Mouse (Mus musculus) megakaryocyte, adult 5-6 weeks (primary cell): ENCODE measurements around the gene Cdx4. TPM values are rescaled to one million over a fixed set of nuclear protein-coding genes. Genes with fewer than 3 reads are reported as not detected.

Experiments
- ATAC-seq: 2 replicates; pipeline ENCODE4 v1.8.0; 2016; ENCODE audit warnings: mild to moderate bottlenecking, inconsistent platforms; ENCODE audit not compliant: poor library complexity, severe bottlenecking
- total RNA-seq, 2 experiments: library from RNA; stranded (forward) in 1 of 2; stranded (reverse) in 1 of 2; fragments of 153-499, 151-499 nt in 1 of 2; fragments of 221-1000, 200-1000 nt in 1 of 2; gene quantifications; 2 replicates each; pipeline versions ENCODE4 v1.2.3 to v1.2.4; 2015 to 2017

Cdx4 gene
- not detected in 2 replicates for total RNA-seq (2015)
- not detected in 2 replicates for total RNA-seq (2017)

DNA sequence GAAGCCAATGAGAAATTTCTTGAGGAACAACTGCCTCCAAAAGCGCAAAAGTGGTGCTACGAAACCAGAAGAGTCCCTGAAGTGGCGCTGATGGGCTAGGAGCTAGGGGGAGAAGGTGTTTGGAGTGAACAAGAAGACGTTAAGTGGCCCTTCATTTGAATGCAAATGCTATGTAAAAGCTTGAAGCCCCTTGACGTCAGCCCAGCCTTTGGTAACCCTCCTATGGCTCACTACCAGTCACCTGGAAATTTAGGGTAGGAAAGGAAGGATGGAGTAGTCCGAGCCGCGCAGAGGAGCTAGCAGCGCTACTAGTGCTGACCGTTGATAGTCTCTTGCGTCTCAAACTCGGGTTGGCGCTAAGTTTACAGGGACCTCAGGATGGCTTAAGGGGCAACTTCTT lies at the start of gene Cdx4:
Gene Cdx4 (plus strand): TSS at position 253 of the 400 bp plus-strand sequence.
- ATAC-seq = no peak

DNA sequence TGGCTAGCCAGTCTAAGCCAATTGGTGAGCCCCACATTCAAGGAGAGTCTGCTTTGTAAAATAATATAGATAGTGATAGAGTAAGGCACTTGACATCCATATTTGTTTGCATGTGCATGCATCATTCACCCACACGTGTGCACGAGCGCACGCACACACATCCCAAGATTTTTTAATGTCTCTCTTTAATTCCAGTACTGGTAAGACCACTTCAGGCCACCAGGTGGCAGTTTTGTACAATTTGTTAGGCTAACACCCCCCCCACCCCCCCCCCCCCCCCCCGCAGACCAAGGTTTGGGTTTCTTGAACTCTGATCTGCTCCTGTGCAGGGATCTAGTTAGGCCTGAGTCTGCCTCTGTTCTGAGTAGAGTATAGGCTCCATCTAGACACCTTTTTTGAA lies 46.9 kb upstream of the Cdx4 start:
- no peak for ATAC-seq

DNA sequence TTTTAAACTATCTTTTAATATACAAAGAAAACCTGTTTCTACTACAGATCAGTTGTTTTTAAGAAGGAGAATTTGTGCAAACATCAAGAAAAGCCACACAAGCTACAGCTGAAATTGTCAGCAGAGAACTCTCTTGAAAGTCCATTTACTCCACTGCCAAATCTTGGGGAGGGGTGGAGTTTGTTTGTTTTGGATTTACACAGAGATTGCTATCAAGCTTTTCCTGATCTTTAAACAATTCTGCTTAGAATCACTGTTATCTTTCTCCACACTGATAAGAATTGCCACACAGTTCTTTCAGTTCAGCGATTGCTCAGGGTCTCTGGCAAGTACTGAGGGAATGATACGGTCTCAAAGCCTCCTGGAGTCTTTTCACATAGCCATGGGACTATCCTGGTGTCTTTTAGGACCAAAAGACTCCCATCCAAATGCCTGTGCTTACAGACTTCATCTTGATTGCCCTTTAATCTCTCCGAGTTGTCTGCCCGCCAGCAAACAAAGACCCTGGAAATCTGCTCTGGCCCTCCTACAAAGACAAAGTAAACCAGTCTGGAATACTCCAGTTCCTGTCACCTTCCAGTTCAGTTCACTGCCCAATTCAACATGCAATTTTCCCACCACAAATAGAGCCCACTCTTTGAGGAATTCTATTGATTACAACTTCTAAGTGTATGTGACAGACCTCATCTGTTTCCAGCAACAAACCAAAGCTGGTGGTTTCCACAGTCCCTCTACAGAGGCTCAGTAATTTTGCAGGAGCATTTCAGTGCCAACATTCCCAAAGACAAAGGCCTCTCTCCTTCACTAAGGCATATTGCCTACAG lies 34.1 kb upstream of the Cdx4 start:
- ATAC-seq = no peak

DNA sequence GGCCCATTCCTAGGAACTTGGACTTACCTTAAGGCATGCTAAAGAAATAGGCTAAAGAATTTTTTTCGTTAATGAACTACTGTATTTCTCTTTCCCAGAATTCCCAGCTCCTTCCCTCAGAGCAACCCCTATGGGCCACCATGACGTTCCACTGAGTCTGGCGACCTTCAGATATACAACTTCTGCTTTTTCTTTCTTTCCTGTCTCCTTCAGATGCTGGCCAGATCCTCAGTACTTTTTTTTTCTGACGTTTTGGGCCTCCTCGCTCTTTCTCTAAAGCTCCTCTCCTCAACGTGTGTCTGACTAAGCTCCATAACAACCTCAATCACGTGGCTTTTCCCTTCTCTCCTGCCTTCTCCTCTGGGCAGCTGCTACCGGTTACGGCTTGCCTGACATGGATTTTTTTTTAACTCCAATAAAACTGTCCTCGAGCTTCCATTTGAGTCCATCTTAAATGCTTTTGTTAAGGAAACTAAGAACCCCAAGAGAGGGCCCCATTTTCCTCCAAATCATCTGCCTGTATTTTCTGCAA lies 33.3 kb upstream of the Cdx4 start:
- ATAC-seq = no peak

DNA sequence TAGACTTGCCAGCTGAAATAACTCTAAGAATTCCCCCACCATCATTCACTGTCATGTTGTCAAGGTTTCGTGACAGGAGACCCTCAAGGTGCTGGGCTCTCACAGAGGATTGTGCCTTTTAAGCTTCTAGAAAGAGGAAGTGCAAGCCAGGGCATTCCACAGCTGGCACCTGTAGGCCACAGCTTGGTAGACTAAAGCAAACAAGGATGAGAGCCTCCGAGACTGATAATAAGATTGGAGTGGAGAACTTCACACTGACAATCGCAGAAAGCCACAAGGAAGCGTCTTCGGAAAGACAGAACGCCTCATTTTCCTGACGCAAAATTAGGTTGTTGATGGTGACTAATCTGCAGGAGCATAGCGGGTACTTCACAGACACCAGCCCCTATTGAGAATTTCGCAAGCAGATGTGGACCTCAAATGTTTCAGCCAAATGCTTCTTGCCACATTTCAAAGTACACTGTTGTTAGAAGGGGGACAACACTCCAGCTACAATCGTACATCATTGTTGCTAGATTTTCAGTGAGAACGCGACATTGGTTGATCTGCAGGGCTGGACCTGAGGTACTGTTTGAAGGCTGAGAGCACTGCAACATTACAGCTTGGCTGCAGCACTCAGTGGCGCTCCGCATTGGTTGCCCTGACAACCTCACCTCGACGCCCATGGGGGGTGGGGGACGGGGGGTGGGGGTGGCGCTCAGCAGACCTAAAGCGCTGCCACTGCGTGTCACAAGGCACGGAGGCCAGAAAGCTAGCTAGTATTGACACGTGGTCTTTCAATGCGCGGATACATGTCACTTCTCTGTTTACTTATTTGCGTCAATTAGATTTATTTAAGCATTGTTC lies 32.5 kb upstream of the Cdx4 start:
- ATAC-seq = no peak

DNA sequence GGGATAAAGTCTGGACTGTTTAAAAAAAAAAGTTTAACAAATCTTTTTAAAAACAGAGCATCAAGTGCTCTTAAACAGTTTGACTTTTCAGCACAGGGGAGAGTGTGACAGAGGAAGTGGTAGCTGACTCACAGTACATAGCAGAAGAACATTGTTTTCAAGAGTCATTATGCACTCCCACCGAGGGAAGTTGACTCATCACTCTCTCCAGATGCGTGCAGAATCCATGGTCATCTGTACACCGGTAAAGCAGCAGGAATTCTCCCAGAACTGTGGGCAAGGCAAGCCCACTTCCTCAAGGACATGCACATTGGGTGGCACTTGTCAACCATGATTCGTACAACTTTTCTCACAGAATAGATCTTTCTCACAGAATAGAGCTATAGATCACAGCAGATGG lies 22.3 kb upstream of the Cdx4 start:
- ATAC-seq = no peak

DNA sequence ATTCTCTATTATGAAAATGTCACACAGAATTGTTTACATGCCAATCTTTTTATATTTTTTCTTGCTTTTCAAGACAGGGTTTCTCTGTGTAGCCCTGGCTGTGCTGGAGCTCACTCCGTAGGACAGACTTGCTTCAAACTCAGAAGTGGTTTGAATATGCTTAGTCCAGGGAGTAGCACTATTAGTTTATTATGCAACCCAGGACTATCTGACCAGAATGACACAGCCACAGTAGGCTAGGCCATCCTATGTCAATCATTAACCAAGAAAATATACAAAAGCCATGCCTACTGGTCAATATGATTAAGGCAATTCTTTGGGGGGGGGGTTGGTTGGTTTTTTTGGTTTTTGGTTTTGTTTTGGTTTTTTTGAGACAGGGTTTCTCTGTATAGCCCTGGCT lies 12.9 kb upstream of the Cdx4 start:
- no peak for ATAC-seq

DNA sequence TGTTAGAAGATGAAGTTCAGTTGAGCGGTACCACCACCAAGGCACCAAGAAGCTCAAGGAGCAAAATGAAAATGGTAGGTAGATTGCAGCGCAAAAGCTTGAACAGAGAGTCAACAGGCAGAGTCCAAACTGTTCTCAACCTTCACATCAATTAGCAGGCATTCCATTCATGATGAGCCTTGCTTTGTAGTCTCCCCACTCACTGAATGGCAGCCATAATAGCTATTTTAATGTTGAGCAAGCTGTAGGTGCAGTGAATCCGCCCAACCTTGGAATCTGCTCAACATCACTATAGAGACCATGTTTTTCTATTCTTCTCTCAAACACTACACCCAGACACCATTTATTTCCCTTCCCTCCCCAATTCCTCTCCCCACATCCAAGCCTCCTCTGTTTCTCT lies 9.5 kb upstream of the Cdx4 start:
- ATAC-seq = no peak

DNA sequence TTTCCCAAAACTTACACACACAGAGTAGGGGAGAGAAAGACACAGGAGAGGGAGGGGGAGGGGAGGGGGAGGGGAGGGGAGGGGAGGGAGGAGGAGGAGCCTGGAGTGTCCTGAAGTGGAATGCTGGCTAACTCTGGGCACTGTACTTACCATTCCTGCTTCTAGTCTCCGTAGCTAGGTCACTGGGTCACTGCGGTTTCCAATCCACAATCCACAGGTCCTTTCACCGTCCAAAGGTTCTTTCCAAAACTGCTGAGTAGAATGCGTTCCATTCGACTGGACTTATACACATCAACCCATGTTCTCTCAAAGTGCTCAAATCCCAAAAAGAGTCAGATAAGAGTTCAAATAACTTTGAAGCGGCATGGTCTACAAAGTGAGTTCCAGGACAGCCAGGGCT lies 7.1 kb upstream of the Cdx4 start:
- no peak for ATAC-seq

DNA sequence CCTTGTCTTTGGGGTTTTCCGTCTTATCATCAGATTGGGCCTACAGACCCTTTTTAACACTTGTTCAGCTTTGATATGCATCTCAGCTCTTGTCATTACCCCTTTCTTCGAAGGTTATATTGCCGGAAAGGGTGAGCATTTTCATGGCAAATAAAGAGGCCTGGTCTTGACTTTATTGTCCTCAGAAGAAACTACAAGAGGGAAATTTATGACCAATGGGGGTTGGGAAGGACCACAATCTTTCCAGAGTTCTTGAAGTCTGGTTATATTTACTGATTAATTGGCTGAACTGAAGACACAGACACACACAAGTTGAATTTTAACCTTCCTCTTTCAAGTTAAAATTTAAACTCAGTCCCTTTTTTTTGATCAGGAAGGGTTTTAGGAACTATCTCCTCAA lies 4.7 kb downstream of the Cdx4 start:
- ATAC-seq = no peak

DNA sequence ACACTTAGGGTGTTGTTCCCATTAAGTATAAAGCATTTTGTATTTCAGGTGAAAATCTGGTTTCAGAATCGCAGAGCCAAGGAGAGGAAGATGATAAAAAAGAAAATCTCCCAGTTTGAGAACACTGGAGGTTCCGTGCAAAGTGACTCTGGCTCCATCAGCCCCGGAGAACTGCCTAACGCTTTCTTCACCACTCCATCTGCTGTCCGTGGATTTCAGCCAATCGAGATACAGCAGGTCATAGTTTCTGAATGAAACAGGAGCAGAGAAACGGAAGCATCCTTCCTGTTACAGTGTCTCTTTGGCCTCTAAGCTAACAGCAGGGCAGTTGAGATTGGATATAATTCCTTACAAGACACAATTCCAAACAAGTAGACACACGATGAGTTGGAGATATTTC lies 8.2 kb downstream of the Cdx4 start:
- ATAC-seq = no peak

DNA sequence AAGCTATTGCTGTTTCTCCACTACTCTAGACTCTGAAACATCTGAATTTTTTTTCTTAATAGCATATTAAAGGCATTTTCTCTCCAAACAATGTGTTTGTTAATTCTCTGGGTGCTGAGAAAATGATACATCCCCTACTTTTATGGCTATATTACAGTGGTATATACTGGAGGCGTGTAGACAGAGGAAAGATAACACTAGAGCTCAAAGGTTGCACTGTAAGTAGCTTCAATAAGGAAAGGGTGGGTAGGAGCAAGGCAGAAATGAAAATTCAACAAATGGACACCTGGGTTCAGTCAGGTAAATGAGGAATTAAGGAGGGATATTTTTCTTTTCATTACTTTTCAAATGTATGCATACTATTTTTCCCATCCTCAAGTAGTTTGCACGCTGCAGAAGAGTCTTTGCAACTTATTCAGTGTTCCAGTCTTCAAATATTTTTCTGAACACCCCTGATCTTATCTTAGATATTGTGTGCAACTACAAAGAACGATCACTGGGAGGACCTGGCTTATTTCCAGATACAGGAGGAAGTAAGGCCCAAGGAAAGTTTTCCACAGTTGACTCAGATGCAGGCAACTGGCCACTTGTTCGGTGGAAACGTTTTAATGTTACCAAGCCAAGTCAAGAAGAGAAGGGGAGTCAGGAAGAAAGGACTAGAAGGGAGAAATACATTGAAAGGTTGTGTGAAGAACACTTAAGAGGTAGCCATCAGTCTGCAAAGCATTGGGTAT lies 10.1 kb downstream of the Cdx4 start:
- no peak for ATAC-seq

DNA sequence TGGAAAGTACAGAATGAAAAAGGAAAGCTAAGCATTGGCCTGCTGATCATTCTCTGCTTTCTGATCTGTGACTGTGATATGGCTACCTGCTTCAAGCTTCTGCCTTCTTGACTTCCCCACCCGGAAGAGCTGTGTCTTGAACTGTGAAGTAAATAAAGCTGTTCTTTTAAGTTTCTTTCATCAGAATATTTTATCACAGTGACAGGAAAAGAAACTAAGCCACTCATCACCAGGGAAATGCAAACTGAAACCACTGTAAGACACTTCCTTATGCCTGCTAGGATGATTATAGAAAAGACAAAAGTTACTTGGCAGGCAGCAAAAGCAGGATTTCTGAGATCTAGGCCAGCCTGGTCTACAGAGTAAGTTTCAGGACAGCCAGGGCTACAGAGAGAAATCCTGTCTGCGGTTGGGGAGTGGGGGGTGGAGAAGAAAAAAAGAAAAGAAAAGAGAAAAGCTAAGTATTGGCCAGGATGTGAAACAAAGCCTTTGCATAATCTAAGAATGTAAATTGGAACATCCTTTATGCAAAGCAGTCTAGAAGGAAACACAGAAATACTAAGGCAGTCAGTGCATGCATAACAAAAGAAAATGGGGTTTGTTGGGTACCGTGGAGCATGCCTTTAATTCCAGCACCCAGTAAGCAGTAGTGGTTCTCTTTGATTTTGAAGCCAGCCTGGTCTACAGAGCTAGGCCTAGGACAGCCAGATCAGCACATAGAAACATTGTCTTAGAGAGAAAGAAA lies 20.3 kb downstream of the Cdx4 start:
- ATAC-seq = no peak

DNA sequence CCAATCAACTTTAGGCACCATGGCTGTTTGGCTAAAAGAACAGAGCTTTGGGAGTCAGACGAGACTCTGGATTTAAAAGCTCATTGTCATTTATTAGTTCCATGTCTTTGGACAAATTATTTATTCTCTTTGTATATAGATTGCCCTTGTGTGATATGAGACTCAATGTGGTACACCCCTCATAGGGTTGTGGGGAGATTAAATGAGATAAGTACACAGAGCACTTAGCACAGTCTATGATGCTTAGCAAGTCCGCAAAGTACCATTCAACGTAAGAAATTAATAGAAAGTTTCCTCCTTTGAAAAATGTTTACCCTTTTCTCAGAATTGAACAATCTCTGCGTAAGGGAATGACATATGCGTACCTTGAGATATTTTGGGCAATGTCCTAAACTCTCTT lies 34.6 kb downstream of the Cdx4 start:
- ATAC-seq = no peak

DNA sequence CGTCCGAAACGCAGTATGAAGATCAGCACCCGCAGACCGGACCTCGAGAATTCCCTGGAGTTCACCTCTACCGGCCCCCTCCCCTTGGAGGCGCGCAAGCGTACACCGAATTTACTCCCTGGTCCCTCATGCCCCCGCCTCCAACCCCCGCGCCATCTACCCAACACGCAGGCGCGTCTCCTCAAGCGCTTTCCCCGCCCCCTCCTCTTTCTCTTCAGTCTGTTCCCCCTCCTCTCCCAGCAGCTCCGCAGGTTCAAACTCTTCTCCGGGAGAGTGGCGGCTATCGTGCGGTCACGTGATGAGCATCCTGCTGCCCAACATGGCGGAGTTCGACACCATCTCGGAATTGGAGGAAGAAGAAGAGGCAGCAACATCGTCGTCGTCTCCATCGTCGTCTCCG lies 35.1 kb downstream of the Cdx4 start, which contains the start of gene Chic1:
Gene Chic1 (plus strand): TSS at position 190 of the 400 bp plus-strand sequence.
- no peak for ATAC-seq

DNA sequence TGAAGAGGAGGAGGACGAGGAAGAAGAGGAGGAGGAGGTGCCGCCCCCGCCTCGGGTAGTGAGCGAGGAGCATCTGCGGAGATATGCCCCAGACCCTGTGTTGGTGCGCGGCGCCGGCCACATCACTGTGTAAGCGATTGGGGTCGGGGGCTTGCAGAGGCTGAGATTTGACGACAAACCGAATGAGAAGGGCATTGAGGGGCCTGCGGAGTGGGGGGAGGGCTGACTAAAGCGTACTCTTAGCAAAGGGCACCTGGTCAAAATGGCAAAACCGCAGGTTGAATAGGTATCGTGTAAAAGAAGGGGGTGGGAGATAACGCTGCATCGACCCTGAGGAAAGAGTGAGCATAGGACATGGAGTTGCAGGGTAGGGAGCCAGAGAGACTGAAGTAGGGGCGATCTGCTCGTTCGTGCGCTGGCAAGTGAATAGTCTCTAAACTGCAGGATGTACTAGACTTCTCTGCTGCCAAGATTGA lies 35.6 kb downstream of the Cdx4 start:
- ATAC-seq = no peak

DNA sequence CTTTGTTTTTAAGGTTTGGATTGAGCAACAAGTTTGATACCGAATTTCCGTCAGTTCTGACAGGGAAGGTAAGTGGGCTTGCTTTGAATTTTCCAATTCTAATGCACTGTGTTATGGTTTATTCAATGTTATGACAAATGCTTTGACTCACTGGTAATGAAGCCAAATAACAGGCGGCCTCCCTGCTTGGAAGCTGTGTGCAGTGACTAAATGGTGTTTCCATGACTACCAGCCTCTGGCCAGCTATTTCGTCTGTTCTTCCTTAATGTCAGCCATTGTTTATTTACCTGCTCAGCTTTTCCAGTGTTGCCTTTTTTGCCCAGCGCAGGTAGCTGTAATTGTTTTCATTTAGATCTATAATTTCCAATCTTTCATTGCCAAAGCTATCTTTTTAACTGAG lies 45.0 kb downstream of the Cdx4 start:
- no peak for ATAC-seq

DNA sequence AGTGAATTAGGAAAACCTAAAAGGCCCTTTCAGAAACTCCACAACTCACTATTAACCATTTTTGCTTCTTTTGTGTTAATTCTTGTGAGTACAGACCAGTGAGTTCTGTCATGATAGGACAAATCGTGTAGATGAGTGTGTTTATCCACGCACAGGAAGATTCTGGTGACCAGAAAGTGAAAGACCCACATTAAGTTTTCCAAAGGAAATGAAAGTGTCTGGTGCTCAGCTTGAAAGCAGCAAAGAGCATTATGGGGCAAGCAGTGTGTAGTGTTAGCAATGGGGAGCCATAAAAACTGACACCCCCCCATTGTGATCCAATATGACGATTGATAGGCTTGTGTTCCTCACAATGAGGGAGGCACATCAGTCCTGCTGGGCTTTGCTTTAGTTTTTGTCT lies 47.5 kb downstream of the Cdx4 start:
- ATAC-seq = no peak

DNA sequence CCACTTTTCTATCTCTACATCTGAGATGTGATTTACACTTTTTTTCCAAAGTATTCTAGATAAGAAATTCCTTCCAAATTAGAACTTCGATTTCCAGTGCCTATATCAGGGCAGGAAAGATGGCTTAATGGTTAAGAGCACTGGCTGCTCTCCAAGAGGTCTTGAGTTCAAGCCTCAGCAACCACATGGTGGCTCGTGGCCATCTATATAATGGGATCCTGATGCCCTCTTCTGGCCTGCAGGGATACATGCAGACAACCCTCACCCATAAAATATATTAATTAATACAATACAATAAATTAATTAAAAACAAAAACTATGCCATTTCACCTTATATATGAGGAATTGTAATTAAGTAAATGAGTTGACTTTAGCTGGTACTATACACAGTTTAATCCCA lies 50.0 kb downstream of the Cdx4 start:
- ATAC-seq = no peak

DNA sequence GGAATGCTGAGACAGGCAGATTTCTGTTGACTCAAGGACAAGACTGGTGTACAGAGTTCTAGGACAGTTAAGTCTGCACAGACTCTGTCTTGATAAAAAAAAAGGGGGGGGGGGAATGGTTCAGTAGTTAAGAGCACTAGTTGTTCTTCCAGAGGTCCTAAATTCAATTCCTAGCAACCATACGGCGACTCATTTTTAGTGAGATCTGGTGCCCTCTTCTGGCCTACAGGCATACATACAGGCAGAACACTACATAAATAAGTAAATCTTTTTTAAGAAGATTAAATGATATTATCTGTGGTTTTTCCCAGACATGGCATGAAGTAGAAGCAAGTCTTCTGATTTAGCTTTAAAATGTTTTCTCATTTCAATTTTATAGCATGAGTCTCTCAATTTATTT lies 50.4 kb downstream of the Cdx4 start:
- ATAC-seq = no peak
